Mouse (Mus musculus): ENCODE results near the gene Usp21. TPM values are rescaled to one million over a fixed set of nuclear protein-coding genes. Genes with fewer than 3 reads are reported as not detected.
A peak's percentile ranks its signal among the peaks of the same experiment; 100 is the strongest.

The Usp21 gene
- polyA plus RNA-seq, 1 experiment from 2014 or later = 102 TPM

- H3K9me3 ChIP-seq (replicated peaks) = no peaks in the 10 kb centered on the region
- H3K27ac ChIP-seq (replicated peaks) = peak overlapping the region; percentile 33; the same call in 1 of the 2 replicates
- no peaks in the 10 kb centered on the region for H3K27me3 ChIP-seq (ENCODE audit: low read depth, poor library complexity, severe bottlenecking)
- DNase-seq (ENCODE audit: low spot score) = no peak
- 80% methylated on average over 18 of the region's 18 CpGs for WGBS
- H3K4me3 ChIP-seq = peak overlapping the region; percentile 75
- H3K4me1 ChIP-seq = peaks cover 51% of the 10 kb centered on the region
- peaks cover 73% of the 10 kb centered on the region for H3K36me3 ChIP-seq
These were observed 5.5 kb downstream of the Usp21 start for GRCm38 (mm10) chr1:171282086-171282805.

- peak; percentile 80 for DNase-seq (ENCODE audit: low spot score)
- Histone ChIP-seq H3K4me1 (peaks cover 44% of the 10 kb centered on the region), H3K27me3 (ENCODE audit: low read depth, poor library complexity, severe bottlenecking) (no peaks in the 10 kb centered on the region), H3K4me3 (peak overlapping the region; percentile 75), H3K36me3 (peaks cover 77% of the 10 kb centered on the region), H3K9me3 (replicated peaks) (no peaks in the 10 kb centered on the region), H3K27ac (replicated peaks) (peak overlapping the region; percentile 83)
- WGBS = under 1% methylated on average over 10 of the region's 10 CpGs
These were observed 6.3 kb downstream of the Usp21 start for GRCm38 (mm10) chr1:171281528-171281923.

- Histone ChIP-seq H3K9me3 (replicated peaks) (no peaks in the 10 kb centered on the region), H3K4me3 (peak within 1 kb of the TSS; percentile 75), H3K27me3 (ENCODE audit: low read depth, poor library complexity, severe bottlenecking) (no peaks in the 10 kb centered on the region), H3K36me3 (peaks cover 77% of the 10 kb centered on the region), H3K27ac (replicated peaks) (peak within 1 kb of the TSS; percentile 83), H3K4me1 (peaks cover 39% of the 10 kb centered on the region)
- peak; percentile 91 for DNase-seq (ENCODE audit: low spot score)
- WGBS = under 1% methylated on average over 26 of the region's 26 CpGs
These were observed 6.8 kb downstream of the Usp21 start, which contains the start of gene Ppox for GRCm38 (mm10) chr1:171280916-171281527. Ppox (minus strand) TSS chr1:171281186.

GRCm38 (mm10) chr1:171280250-171280915 lies 7.4 kb downstream of the Usp21 start:
- Histone ChIP-seq H3K4me3 (peak overlapping the region; percentile 75), H3K4me1 (peaks cover 33% of the 10 kb centered on the region), H3K36me3 (peaks cover 77% of the 10 kb centered on the region), H3K27me3 (ENCODE audit: low read depth, poor library complexity, severe bottlenecking) (no peaks in the 10 kb centered on the region), H3K9me3 (replicated peaks) (no peaks in the 10 kb centered on the region), H3K27ac (replicated peaks) (peak overlapping the region; percentile 83)
- no peak for DNase-seq (ENCODE audit: low spot score)
- 2% methylated on average over 25 of the region's 25 CpGs for WGBS

- DNase-seq (ENCODE audit: low spot score) = no peak
- WGBS = 63% methylated on average over 5 of the region's 5 CpGs
- Histone ChIP-seq H3K9me3 (replicated peaks) (no peaks in the 10 kb centered on the region), H3K27ac (replicated peaks) (peak overlapping the region; percentile 83), H3K4me1 (peaks cover 30% of the 10 kb centered on the region), H3K27me3 (ENCODE audit: low read depth, poor library complexity, severe bottlenecking) (no peaks in the 10 kb centered on the region), H3K36me3 (peaks cover 77% of the 10 kb centered on the region), H3K4me3 (peak overlapping the region; percentile 75)
These were observed 8.1 kb downstream of the Usp21 start for GRCm38 (mm10) chr1:171279721-171280120.

- H3K36me3 ChIP-seq = peaks cover 77% of the 10 kb centered on the region
- peaks cover 30% of the 10 kb centered on the region for H3K4me1 ChIP-seq
- DNase-seq (ENCODE audit: low spot score) = no peak
- peak overlapping the region; percentile 75 for H3K4me3 ChIP-seq
- H3K9me3 ChIP-seq (replicated peaks) = no peaks in the 10 kb centered on the region
- 0 out of 2 replicates have a peak overlapping the region, but pooled peaks have one; percentile 13 for H3K27ac ChIP-seq (replicated peaks)
- H3K27me3 ChIP-seq (ENCODE audit: low read depth, poor library complexity, severe bottlenecking) = no peaks in the 10 kb centered on the region
- 88% methylated on average over 14 of the region's 14 CpGs for WGBS
These were observed 8.6 kb downstream of the Usp21 start for GRCm38 (mm10) chr1:171279012-171279705.

- DNase-seq (ENCODE audit: low spot score) = no peak
- peaks cover 77% of the 10 kb centered on the region for H3K36me3 ChIP-seq
- no peak overlapping the region for H3K27ac ChIP-seq (replicated peaks)
- no peaks in the 10 kb centered on the region for H3K27me3 ChIP-seq (ENCODE audit: low read depth, poor library complexity, severe bottlenecking)
- H3K4me3 ChIP-seq = no peak overlapping the region
- peaks cover 30% of the 10 kb centered on the region for H3K4me1 ChIP-seq
- WGBS = 96% methylated on average over 8 of the region's 8 CpGs
- H3K9me3 ChIP-seq (replicated peaks) = no peaks in the 10 kb centered on the region
These were observed 9.4 kb downstream of the Usp21 start for GRCm38 (mm10) chr1:171278436-171278835.

- H3K4me1 ChIP-seq = peaks cover 30% of the 10 kb centered on the region
- H3K4me3 ChIP-seq = no peak overlapping the region
- no peaks in the 10 kb centered on the region for H3K9me3 ChIP-seq (replicated peaks)
- H3K36me3 ChIP-seq = peaks cover 77% of the 10 kb centered on the region
- H3K27me3 ChIP-seq (ENCODE audit: low read depth, poor library complexity, severe bottlenecking) = no peaks in the 10 kb centered on the region
- DNase-seq (ENCODE audit: low spot score) = no peak
- H3K27ac ChIP-seq (replicated peaks) = no peak overlapping the region
- 88% methylated on average over 10 of the region's 10 CpGs for WGBS
These were observed 10.1 kb downstream of the Usp21 start for GRCm38 (mm10) chr1:171277736-171278135.

GRCm38 (mm10) chr1:171276110-171276748 lies 11.6 kb downstream of the Usp21 start:
- 92% methylated on average over 14 of the region's 14 CpGs for WGBS
- H3K4me3 ChIP-seq = no peak overlapping the region
- no peak overlapping the region for H3K27ac ChIP-seq (replicated peaks)
- peaks cover 26% of the 10 kb centered on the region for H3K4me1 ChIP-seq
- H3K36me3 ChIP-seq = peaks cover 81% of the 10 kb centered on the region
- no peak for DNase-seq (ENCODE audit: low spot score)
- H3K9me3 ChIP-seq (replicated peaks) = no peaks in the 10 kb centered on the region
- H3K27me3 ChIP-seq (ENCODE audit: low read depth, poor library complexity, severe bottlenecking) = no peaks in the 10 kb centered on the region

GRCm38 (mm10) chr1:171275144-171275734 lies 12.6 kb downstream of the Usp21 start:
- Histone ChIP-seq H3K4me3 (no peak overlapping the region), H3K9me3 (replicated peaks) (no peaks in the 10 kb centered on the region), H3K4me1 (peaks cover 28% of the 10 kb centered on the region), H3K36me3 (peaks cover 81% of the 10 kb centered on the region), H3K27ac (replicated peaks) (no peak overlapping the region), H3K27me3 (ENCODE audit: low read depth, poor library complexity, severe bottlenecking) (no peaks in the 10 kb centered on the region)
- no peak for DNase-seq (ENCODE audit: low spot score)
- WGBS = 90% methylated on average over 11 of the region's 11 CpGs

GRCm38 (mm10) chr1:171274171-171274570 lies 13.6 kb downstream of the Usp21 start:
- Histone ChIP-seq H3K9me3 (replicated peaks) (no peaks in the 10 kb centered on the region), H3K27ac (replicated peaks) (no peak overlapping the region), H3K4me3 (no peak overlapping the region), H3K27me3 (ENCODE audit: low read depth, poor library complexity, severe bottlenecking) (no peaks in the 10 kb centered on the region), H3K4me1 (peaks cover 26% of the 10 kb centered on the region), H3K36me3 (peaks cover 77% of the 10 kb centered on the region)
- DNase-seq (ENCODE audit: low spot score) = no peak
- WGBS = 95% methylated on average over 12 of the region's 12 CpGs

GRCm38 (mm10) chr1:171272086-171272485 lies 15.7 kb downstream of the Usp21 start:
- WGBS = 91% methylated on average over 3 of the region's 3 CpGs
- Histone ChIP-seq H3K27ac (replicated peaks) (no peak overlapping the region), H3K4me1 (peaks cover 25% of the 10 kb centered on the region), H3K36me3 (peaks cover 56% of the 10 kb centered on the region), H3K9me3 (replicated peaks) (no peaks in the 10 kb centered on the region), H3K4me3 (peak overlapping the region; percentile 86; the same call in 1 of the 2 replicates), H3K27me3 (ENCODE audit: low read depth, poor library complexity, severe bottlenecking) (no peaks in the 10 kb centered on the region)
- DNase-seq (ENCODE audit: low spot score) = no peak

All from midbrain, embryonic 10.5 days (tissue).